Mouse (Mus musculus): ENCODE results near the gene Pced1b. TPM values are rescaled to one million over a fixed set of nuclear protein-coding genes. Genes with fewer than 3 reads are reported as not detected.

Gene Pced1b
- total RNA-seq, 2 experiments from 2014 or later: 7.1 to 8.8 TPM

- ATAC-seq (replicated peaks; ENCODE audit: low FRiP score, poor library complexity, severe bottlenecking): no peak
Observed at GRCm38 (mm10) chr15:97282572-97282881, 35.6 kb downstream of the Pced1b start.

DNA sequence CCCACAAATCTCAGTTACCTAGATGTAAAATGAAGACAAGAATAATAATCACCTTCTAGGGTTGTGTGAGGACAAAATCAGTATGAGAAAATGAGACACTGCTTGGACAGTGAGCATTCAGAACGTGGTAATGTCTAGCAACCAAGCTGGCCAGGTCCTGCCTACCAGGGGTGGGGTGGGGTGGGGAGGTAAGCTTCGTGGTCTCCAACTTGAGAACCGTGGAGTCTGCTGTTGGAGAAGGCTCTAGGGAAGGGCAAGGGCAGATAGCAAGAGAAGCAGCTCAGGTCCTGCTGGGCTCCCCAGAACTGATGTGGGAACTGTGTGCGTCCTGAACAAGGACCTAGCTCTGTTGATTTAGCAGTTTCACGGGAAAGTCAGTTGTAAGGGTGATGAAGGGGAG lies 37.3 kb downstream of the Pced1b start:
- ATAC-seq (replicated peaks; ENCODE audit: low FRiP score, poor library complexity, severe bottlenecking): no peak

DNA sequence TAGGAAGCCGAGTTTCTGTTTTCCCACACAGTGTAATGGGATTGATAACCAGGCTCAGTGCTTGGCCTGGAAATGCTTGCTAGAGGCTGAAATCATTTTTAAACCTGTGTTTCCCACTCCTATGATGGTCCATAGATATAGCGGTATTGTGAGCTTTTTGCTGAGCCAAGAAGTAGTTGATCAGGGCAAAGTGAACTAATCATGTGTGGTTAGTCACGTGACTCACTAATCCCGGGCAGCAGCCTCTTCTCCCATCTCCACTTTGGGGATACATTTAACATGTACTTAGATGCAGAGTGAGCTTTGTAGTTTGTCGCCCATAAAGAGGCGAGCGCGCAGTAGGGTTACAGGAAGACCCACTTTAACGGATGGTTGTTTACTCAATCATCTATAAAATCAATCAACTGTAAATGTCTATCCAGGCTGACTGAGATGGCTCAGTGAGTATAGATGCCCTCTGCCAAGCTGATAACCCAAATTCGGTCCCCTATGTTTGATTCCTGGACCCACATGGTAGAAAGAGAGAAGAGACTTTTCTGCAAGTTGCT lies 38.8 kb downstream of the Pced1b start:
- ATAC-seq (replicated peaks; ENCODE audit: low FRiP score, poor library complexity, severe bottlenecking): no peak

- ATAC-seq (replicated peaks; ENCODE audit: low FRiP score, poor library complexity, severe bottlenecking): no peak
Observed at GRCm38 (mm10) chr15:97286731-97287130, 39.8 kb downstream of the Pced1b start.

GRCm38 (mm10) chr15:97287436-97288143 lies 40.7 kb downstream of the Pced1b start:
- no peak for ATAC-seq (replicated peaks; ENCODE audit: low FRiP score, poor library complexity, severe bottlenecking)

GRCm38 (mm10) chr15:97288690-97289089 lies 41.8 kb downstream of the Pced1b start:
- ATAC-seq (replicated peaks; ENCODE audit: low FRiP score, poor library complexity, severe bottlenecking): no peak

DNA sequence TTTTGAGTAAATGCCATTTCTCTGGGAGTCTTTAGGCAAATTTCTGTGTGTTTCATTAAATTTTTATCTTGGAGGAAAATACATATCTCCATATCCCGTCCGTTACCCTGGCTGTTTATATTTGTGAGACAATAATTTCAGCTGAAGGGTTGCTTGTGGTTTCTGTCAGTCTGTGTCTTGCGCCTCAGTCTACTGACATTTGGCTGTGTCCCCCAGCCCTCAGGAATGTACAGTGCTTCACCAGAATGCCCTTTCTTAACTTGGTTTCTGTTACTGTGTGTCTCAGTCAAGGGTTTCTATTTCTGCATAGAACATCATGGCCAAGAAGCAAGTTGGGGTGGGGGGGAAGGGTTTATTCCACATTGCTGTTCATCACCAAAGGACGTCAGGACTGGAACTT lies 42.3 kb downstream of the Pced1b start:
- ATAC-seq (replicated peaks; ENCODE audit: low FRiP score, poor library complexity, severe bottlenecking): no peak

DNA sequence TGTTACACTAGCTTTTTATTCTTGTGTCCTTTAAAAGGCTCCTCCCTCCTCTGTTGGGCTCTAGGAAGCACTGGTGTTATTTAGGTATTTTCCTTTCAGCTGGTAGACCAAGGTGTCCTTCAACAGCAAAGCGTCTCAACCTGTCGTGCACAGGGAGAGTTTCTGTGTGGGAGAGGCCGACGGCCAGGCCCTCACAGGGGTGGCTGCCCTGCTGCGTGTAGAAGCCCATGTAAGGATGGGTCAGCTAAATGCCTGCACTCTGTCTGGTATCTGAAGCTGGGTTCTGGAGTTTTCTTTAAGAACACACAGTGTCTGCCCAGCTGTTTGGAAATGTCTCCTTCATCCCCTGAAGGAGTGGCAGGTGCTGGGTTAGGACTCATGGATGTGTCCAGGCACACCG lies 43.4 kb downstream of the Pced1b start:
- no peak for ATAC-seq (replicated peaks; ENCODE audit: low FRiP score, poor library complexity, severe bottlenecking)

DNA sequence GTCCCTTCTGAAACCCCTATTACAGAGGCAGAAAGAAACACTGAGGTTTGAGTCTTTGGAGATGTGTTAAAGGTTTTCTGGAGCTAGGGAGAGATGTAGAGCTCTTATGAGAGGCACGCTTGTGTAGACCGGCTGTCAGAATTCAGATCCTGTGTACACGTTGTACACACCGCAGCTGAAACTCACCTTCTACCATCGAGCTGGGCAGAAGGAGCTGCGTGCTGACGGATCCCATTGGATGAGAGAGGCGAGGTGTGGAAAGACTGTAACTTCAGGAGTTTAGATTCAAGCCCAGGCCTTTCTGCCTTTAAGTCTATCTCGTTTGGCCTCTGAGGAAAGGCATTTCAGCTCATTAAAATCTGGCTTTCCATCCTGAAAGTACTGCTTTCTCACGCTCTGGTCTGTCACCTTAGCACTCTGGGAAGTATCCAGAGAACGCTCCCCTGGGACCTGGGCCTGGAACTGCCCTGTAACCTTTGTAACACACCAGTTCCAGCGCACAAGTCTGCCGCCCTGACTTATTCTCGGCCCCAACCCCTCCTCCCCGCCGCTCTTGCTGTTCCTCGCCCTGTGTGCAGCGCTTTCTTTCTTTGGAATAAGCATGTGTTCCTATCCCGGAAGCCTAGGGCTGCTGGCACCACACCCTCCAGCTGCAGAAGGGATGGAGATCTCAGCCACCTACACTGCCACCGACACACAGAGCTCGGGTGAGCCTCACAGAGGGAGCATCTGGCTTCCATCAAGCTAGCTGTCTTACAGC lies 44.6 kb downstream of the Pced1b start:
- no peak for ATAC-seq (replicated peaks; ENCODE audit: low FRiP score, poor library complexity, severe bottlenecking)

- no peak for ATAC-seq (replicated peaks; ENCODE audit: low FRiP score, poor library complexity, severe bottlenecking)
Observed at GRCm38 (mm10) chr15:97307935-97308334, 61.0 kb downstream of the Pced1b start.

DNA sequence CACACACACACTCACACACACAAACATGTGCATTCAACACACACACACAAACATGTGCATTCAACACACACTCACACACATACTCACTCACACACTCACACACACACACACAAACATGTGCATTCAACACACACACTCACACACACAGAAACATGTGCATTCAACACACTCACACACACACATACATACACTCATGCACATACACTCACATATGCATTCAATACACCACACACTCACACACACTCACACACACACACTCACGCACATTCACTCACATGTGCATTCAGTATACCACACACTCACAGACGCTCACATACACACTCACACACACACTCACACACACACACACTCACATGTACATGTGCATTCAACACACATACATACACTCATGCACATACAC lies 62.6 kb downstream of the Pced1b start:
- ATAC-seq (replicated peaks; ENCODE audit: low FRiP score, poor library complexity, severe bottlenecking): no peak

GRCm38 (mm10) chr15:97310251-97310650 lies 63.3 kb downstream of the Pced1b start:
- ATAC-seq (replicated peaks; ENCODE audit: low FRiP score, poor library complexity, severe bottlenecking): no peak

DNA sequence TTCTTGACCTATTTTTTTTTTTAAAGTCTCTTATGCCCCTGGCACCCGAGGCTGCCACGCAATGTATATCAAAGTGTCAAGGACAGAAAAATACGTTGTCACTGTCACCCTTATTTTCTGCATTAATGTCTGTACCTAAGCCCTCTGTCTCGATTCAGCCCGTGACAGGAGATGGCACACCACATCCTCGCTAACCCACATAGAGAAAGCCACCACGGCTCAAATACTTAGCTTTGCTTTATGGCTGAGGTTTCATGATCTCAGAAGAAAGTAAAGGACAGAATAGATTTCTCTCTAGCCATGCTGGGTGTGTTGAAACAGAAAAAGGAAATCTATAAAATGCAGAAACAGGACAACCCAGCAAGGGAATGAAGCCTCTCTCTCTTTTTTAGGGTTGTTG lies 64.3 kb downstream of the Pced1b start:
- no peak for ATAC-seq (replicated peaks; ENCODE audit: low FRiP score, poor library complexity, severe bottlenecking)

GRCm38 (mm10) chr15:97311937-97312336 lies 65.0 kb downstream of the Pced1b start:
- no peak for ATAC-seq (replicated peaks; ENCODE audit: low FRiP score, poor library complexity, severe bottlenecking)

GRCm38 (mm10) chr15:97314720-97315421 lies 68.0 kb downstream of the Pced1b start:
- ATAC-seq (replicated peaks; ENCODE audit: low FRiP score, poor library complexity, severe bottlenecking): no peak

DNA sequence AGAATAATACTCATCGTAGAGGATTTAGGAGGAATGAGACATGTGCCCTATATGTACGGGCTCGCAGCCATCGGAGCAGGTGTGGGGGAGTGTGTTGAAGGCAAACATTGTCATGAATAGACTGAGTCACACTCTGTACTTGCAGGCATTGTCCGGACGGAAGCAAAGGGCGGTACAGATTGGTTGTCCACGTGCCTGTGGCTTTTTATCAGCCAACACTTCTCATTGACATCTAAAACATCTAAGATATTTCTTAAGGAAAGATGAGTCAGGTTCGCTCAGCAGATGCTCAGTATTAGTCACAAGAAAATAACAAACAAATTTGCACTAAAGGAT lies 68.5 kb downstream of the Pced1b start:
- ATAC-seq (replicated peaks; ENCODE audit: low FRiP score, poor library complexity, severe bottlenecking): no peak

- ATAC-seq (replicated peaks; ENCODE audit: low FRiP score, poor library complexity, severe bottlenecking): no peak
Observed at GRCm38 (mm10) chr15:97318365-97319001, 71.6 kb downstream of the Pced1b start.

DNA sequence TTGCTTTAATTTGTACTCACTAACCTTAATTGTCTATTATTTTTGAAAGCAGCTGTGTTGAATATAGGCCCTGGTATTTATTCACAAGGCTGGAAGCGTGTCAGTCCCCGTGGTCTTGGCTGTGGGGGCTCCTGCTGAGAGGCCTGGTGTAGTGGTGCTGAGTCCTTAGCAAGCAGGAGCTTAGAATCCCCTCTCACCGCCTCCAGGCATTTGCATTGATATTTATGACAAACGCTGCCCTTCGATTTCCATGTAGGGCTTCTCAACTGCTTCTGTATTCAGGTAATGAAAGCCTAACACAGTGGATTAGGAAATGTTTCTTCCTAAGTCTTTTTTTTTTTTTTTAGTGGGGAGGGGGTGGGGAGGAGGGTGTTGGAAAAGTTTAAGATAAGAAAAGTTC lies 75.9 kb downstream of the Pced1b start:
- ATAC-seq (replicated peaks; ENCODE audit: low FRiP score, poor library complexity, severe bottlenecking): no peak

GRCm38 (mm10) chr15:97323466-97323865 lies 76.6 kb downstream of the Pced1b start:
- ATAC-seq (replicated peaks; ENCODE audit: low FRiP score, poor library complexity, severe bottlenecking): no peak

- no peak for ATAC-seq (replicated peaks; ENCODE audit: low FRiP score, poor library complexity, severe bottlenecking)
Observed at GRCm38 (mm10) chr15:97324311-97324710, 77.4 kb downstream of the Pced1b start.

Measured in erythroid progenitor cell, adult 5-6 weeks (primary cell).